Mouse (Mus musculus) thymus, adult 2 months (tissue): ENCODE results near the gene Cacnb2.

ENCODE experiments used
- CTCF ChIP-seq: fragments of 200-500 bp; IDR thresholded peaks from 2 replicates; pipeline ENCODE4 v1.5.1; 2012; ENCODE audit warnings: mild to moderate bottlenecking, control low read depth, low read length, moderate library complexity, borderline replicate concordance; ENCODE audit not compliant: control insufficient read depth, poor library complexity, insufficient read depth; ENCODE audit errors: extremely low read depth
- POLR2A ChIP-seq: fragments of 200-500 bp; IDR thresholded peaks from 2 replicates; pipeline ENCODE4 v1.6.1; 2012; ENCODE audit warnings: mild to moderate bottlenecking, low read length, control low read depth, moderate library complexity; ENCODE audit not compliant: control insufficient read depth, poor library complexity, insufficient read depth; ENCODE audit errors: extremely low read depth

GRCm38 (mm10) chr2:14616361-14616760, 13.5 kb downstream of the Cacnb2 start:
- TF ChIP-seq CTCF (no peak), POLR2A (no peak)
